Comparison of ENCODE assay signal across 9 mouse cellular contexts in genomic region chr7:127231376-127231775, GRCm38 (mm10). TPM values are rescaled to one million over a fixed set of nuclear protein-coding genes. Genes with fewer than 3 reads are reported as not detected.
DNase-seq lines count a peak whose midpoint lies in the region; ATAC-seq and TF ChIP-seq lines count a peak whose summit lies in the region.
"Had no signal": no experiment of that assay in that cellular context is flagged by ENCODE, and none has a peak within 500 bp of the region (broad histone marks: within the 10 kb centered on the region; RNA-seq: fewer than 3 reads in every experiment).

No protein-coding gene starts in this region.

- no peak for DNase-seq in heart, postnatal 4 days
- DNase-seq in urinary bladder, postnatal 36 days (ENCODE audit: low spot score in 2 of 2): no peak
- DNase-seq in ovary, postnatal 36 days (ENCODE audit: low spot score): no peak
- DNase-seq: thymus, adult 2 months had no signal

- TF ChIP-seq EP300 in ES-Bruce4 (IDR thresholded peaks at IDR 0.05; ENCODE audit: insufficient read depth, low read depth, low read length): 0 out of 2 replicates have a peak, but pooled peaks have one; percentile 23

- no peak for TF ChIP-seq POLR2A in ES-Bruce4 (IDR thresholded peaks at IDR 0.05; ENCODE audit: insufficient read depth, low read length)

- ATAC-seq in heart, embryonic 12.5 days (ENCODE audit: insufficient number of reproducible peaks, low FRiP score): no peak
- ATAC-seq in forebrain, embryonic 16.5 days: no peak
- no peak for ATAC-seq in liver, embryonic 15.5 days (ENCODE audit: insufficient read depth)
- no peak for ATAC-seq in megakaryocyte-erythroid progenitor cell, adult 5-6 weeks (replicated peaks; ENCODE audit: low FRiP score, low TSS enrichment, poor library complexity, severe bottlenecking)

- H3K27ac ChIP-seq in heart, embryonic 12.5 days (ENCODE audit: poor library complexity, severe bottlenecking): peak overlapping the region; percentile 97; the same call in 1 of the 2 replicates
- H3K27ac ChIP-seq in ES-Bruce4 (ENCODE audit: insufficient read depth, low read length): peak overlapping the region; percentile 88
- no peak overlapping the region for H3K27ac ChIP-seq in forebrain, embryonic 16.5 days (ENCODE audit: low read length)
- H3K27ac ChIP-seq in liver, embryonic 15.5 days (replicated peaks): 0 out of 2 replicates have a peak overlapping the region, but pooled peaks have one; percentile 92

- H3K4me1 ChIP-seq in heart, embryonic 12.5 days (replicated peaks): peaks cover 32% of the 10 kb centered on the region
- H3K4me1 ChIP-seq in ES-Bruce4 (ENCODE audit: control insufficient read depth, insufficient read depth, low read length): peaks cover 2% of the 10 kb centered on the region
- H3K4me1 ChIP-seq in forebrain, embryonic 16.5 days (replicated peaks; ENCODE audit: control insufficient read depth, insufficient read depth, low read length): peaks cover 34% of the 10 kb centered on the region
- H3K4me1 ChIP-seq in liver, embryonic 15.5 days (replicated peaks): peaks cover 71% of the 10 kb centered on the region

- no peaks in the 10 kb centered on the region for H3K9me3 ChIP-seq in heart, embryonic 12.5 days (replicated peaks)
- no peaks in the 10 kb centered on the region for H3K9me3 ChIP-seq in ES-Bruce4 (replicated peaks; ENCODE audit: control insufficient read depth, insufficient read depth, low read length, poor library complexity, severe bottlenecking)
- H3K9me3 ChIP-seq in forebrain, embryonic 16.5 days (ENCODE audit: control insufficient read depth, low read length): no peaks in the 10 kb centered on the region
- H3K9me3 ChIP-seq in liver, embryonic 15.5 days (replicated peaks): no peaks in the 10 kb centered on the region

- 71% methylated on average over 3 of the region's 3 CpGs for WGBS in heart, embryonic 12.5 days
- WGBS in forebrain, embryonic 16.5 days: 62% methylated on average over 3 of the region's 3 CpGs
- 49% methylated on average over 3 of the region's 3 CpGs for whole genome bisulfite sequencing in liver, embryonic 15.5 days (ENCODE audit: insufficient replicate concordance)

- H3K36me3 ChIP-seq in heart, embryonic 12.5 days: peaks cover 36% of the 10 kb centered on the region
- peaks cover 22% of the 10 kb centered on the region for H3K36me3 ChIP-seq in ES-Bruce4 (ENCODE audit: control insufficient read depth, insufficient read depth, low read length, poor library complexity, severe bottlenecking)
- peaks cover 12% of the 10 kb centered on the region for H3K36me3 ChIP-seq in forebrain, embryonic 16.5 days (ENCODE audit: control insufficient read depth, insufficient read depth)
- peaks cover 24% of the 10 kb centered on the region for H3K36me3 ChIP-seq in liver, embryonic 15.5 days (replicated peaks)

- H3K4me2 ChIP-seq in heart, embryonic 12.5 days: peak overlapping the region; percentile 76
- H3K4me2 ChIP-seq in forebrain, embryonic 16.5 days (ENCODE audit: low read length): peak overlapping the region; percentile 99
- peak overlapping the region; percentile 91 for H3K4me2 ChIP-seq in liver, embryonic 15.5 days

- H3K4me3 ChIP-seq in heart, embryonic 12.5 days: peak overlapping the region; percentile 71
- peak overlapping the region; percentile 89 for H3K4me3 ChIP-seq in ES-Bruce4 (ENCODE audit: low read depth, low read length)
- H3K4me3 ChIP-seq in forebrain, embryonic 16.5 days (replicated peaks; ENCODE audit: low read length): peak overlapping the region; percentile 85
- peak overlapping the region; percentile 90 for H3K4me3 ChIP-seq in liver, embryonic 15.5 days (replicated peaks)

- peak overlapping the region; percentile 90 for H3K9ac ChIP-seq in heart, embryonic 12.5 days
- peak overlapping the region; percentile 95 for H3K9ac ChIP-seq in ES-Bruce4 (ENCODE audit: low read depth, poor library complexity, severe bottlenecking)
- H3K9ac ChIP-seq in forebrain, embryonic 16.5 days (replicated peaks; ENCODE audit: low read depth, low read length): peak overlapping the region; percentile 96
- peak overlapping the region; percentile 95 for H3K9ac ChIP-seq in liver, embryonic 15.5 days

- no peak for TF ChIP-seq CTCF in ES-Bruce4 (IDR thresholded peaks at IDR 0.05; ENCODE audit: low read depth, low read length)

- H3K27me3 ChIP-seq in heart, embryonic 12.5 days (replicated peaks): no peaks in the 10 kb centered on the region
- H3K27me3 ChIP-seq in ES-Bruce4 (ENCODE audit: control insufficient read depth, insufficient read depth, low read length, poor library complexity, severe bottlenecking): no peaks in the 10 kb centered on the region
- H3K27me3 ChIP-seq in forebrain, embryonic 16.5 days (replicated peaks; ENCODE audit: control insufficient read depth, insufficient read depth, low read length): no peaks in the 10 kb centered on the region
- H3K27me3 ChIP-seq in liver, embryonic 15.5 days: no peaks in the 10 kb centered on the region

RNA-seq across cellular contexts. Expression of gene Zfp553, which starts 1.5 kb away (rescaled TPM):
- 23.8 and 25.3 TPM in 2 replicates for polyA plus RNA-seq in heart, embryonic 12.5 days (2016; fragmentation: Nextera tagmentation; extraction: Ambion mirVana)
- total RNA-seq in heart, postnatal 4 days (2021): 10 to 100 TPM in 1 of 2 experiments, 1 to 10 TPM in 1; 9.2 to 10.8 TPM
- 52.1 and 57.0 TPM in 2 replicates for polyA plus RNA-seq in ES-Bruce4 (2011; ENCODE audit: insufficient read depth, insufficient read length, low read depth, missing spikeins)
- polyA plus RNA-seq in forebrain, embryonic 16.5 days (2015; fragmentation: Nextera tagmentation; extraction: Ambion mirVana): 66.1 and 69.3 TPM in 2 replicates
- polyA plus RNA-seq in liver, embryonic 15.5 days (2015; fragmentation: Nextera tagmentation; extraction: Ambion mirVana): 6.3 and 6.8 TPM in 2 replicates
- 17.0 and 18.3 TPM in 2 replicates for total RNA-seq in megakaryocyte-erythroid progenitor cell, adult 5-6 weeks (2014; fragmentation: Nextera tagmentation)
- total RNA-seq in megakaryocyte-erythroid progenitor cell, adult 5-6 weeks (2017): 22.7 and 31.7 TPM in 2 replicates

RNA-seq across cellular contexts. Expression of gene Sept1, which starts 1.6 kb away (rescaled TPM):
- 22.1 and 28.2 TPM in 2 replicates for polyA plus RNA-seq in heart, embryonic 12.5 days (2016; fragmentation: Nextera tagmentation; extraction: Ambion mirVana)
- 10 to 100 TPM; 11.2 to 12.1 TPM for total RNA-seq in heart, postnatal 4 days (2021)
- 210 and 229 TPM in 2 replicates for polyA plus RNA-seq in ES-Bruce4 (2011; ENCODE audit: insufficient read depth, insufficient read length, low read depth, missing spikeins)
- 18.8 and 26.5 TPM in 2 replicates for polyA plus RNA-seq in forebrain, embryonic 16.5 days (2015; fragmentation: Nextera tagmentation; extraction: Ambion mirVana)
- 9.4 and 9.7 TPM in 2 replicates for polyA plus RNA-seq in liver, embryonic 15.5 days (2015; fragmentation: Nextera tagmentation; extraction: Ambion mirVana)
- 41.3 and 47.7 TPM in 2 replicates for total RNA-seq in megakaryocyte-erythroid progenitor cell, adult 5-6 weeks (2014; fragmentation: Nextera tagmentation)
- total RNA-seq in megakaryocyte-erythroid progenitor cell, adult 5-6 weeks (2017): 24.8 and 25.5 TPM in 2 replicates

RNA-seq across cellular contexts. Expression of gene Zfp771, which starts 12.7 kb away (rescaled TPM):
- 32.7 and 34.4 TPM in 2 replicates for polyA plus RNA-seq in heart, embryonic 12.5 days (2016; fragmentation: Nextera tagmentation; extraction: Ambion mirVana)
- total RNA-seq in heart, postnatal 4 days (2021): 10 to 100 TPM; 11.6 to 14.2 TPM
- polyA plus RNA-seq in ES-Bruce4 (2011; ENCODE audit: insufficient read depth, insufficient read length, low read depth, missing spikeins): 8.2 and 8.7 TPM in 2 replicates
- polyA plus RNA-seq in forebrain, embryonic 16.5 days (2015; fragmentation: Nextera tagmentation; extraction: Ambion mirVana): 59.1 and 66.6 TPM in 2 replicates
- 13.8 and 15.0 TPM in 2 replicates for polyA plus RNA-seq in liver, embryonic 15.5 days (2015; fragmentation: Nextera tagmentation; extraction: Ambion mirVana)
- 15.1 and 16.6 TPM in 2 replicates for total RNA-seq in megakaryocyte-erythroid progenitor cell, adult 5-6 weeks (2014; fragmentation: Nextera tagmentation)
- 13.6 and 14.1 TPM in 2 replicates for total RNA-seq in megakaryocyte-erythroid progenitor cell, adult 5-6 weeks (2017)

RNA-seq across cellular contexts. Expression of gene Mylpf, which starts 22.7 kb away (rescaled TPM):
- polyA plus RNA-seq in heart, embryonic 12.5 days (2016; fragmentation: Nextera tagmentation; extraction: Ambion mirVana): 17.8 and 20.0 TPM in 2 replicates
- total RNA-seq in heart, postnatal 4 days (2021): 10 to 100 TPM in 1 of 2 experiments, 1 to 10 TPM in 1; 3.1 to 33.0 TPM
- 278 and 351 TPM in 2 replicates for polyA plus RNA-seq in ES-Bruce4 (2011; ENCODE audit: insufficient read depth, insufficient read length, low read depth, missing spikeins)
- polyA plus RNA-seq in forebrain, embryonic 16.5 days (2015; fragmentation: Nextera tagmentation; extraction: Ambion mirVana): 4.1 and 8.3 TPM in 2 replicates
- 67.8 and 89.3 TPM in 2 replicates for polyA plus RNA-seq in liver, embryonic 15.5 days (2015; fragmentation: Nextera tagmentation; extraction: Ambion mirVana)
- total RNA-seq in megakaryocyte-erythroid progenitor cell, adult 5-6 weeks (2014; fragmentation: Nextera tagmentation): 36.1 and 48.6 TPM in 2 replicates
- total RNA-seq in megakaryocyte-erythroid progenitor cell, adult 5-6 weeks (2017): 22.2 and 30.8 TPM in 2 replicates

RNA-seq across cellular contexts. Expression of gene Tbc1d10b, which starts 23.1 kb away (rescaled TPM):
- polyA plus RNA-seq in heart, embryonic 12.5 days (2016; fragmentation: Nextera tagmentation; extraction: Ambion mirVana): 29.2 and 32.3 TPM in 2 replicates
- total RNA-seq in heart, postnatal 4 days (2021): 10 to 100 TPM; 41.0 to 42.5 TPM
- 42.8 and 55.5 TPM in 2 replicates for polyA plus RNA-seq in ES-Bruce4 (2011; ENCODE audit: insufficient read depth, insufficient read length, low read depth, missing spikeins)
- polyA plus RNA-seq in forebrain, embryonic 16.5 days (2015; fragmentation: Nextera tagmentation; extraction: Ambion mirVana): 24.9 and 31.0 TPM in 2 replicates
- 17.1 and 18.2 TPM in 2 replicates for polyA plus RNA-seq in liver, embryonic 15.5 days (2015; fragmentation: Nextera tagmentation; extraction: Ambion mirVana)
- total RNA-seq in megakaryocyte-erythroid progenitor cell, adult 5-6 weeks (2014; fragmentation: Nextera tagmentation): 25.5 and 35.8 TPM in 2 replicates
- 23.9 and 41.0 TPM in 2 replicates for total RNA-seq in megakaryocyte-erythroid progenitor cell, adult 5-6 weeks (2017)
